Mouse (Mus musculus) yolk sac, embryonic 10.5 days (tissue): ENCODE measurements at regions not wholly inside any gene's neighbourhood (a gene's known extent, or its start where the extent isn't known, plus 50 kb on each side); places are given as distances from the start of the nearest gene placed in this dataset.

Experiments
- DNase-seq: peaks from one replicate; pipeline ENCODE4 v3.0.0-alpha.2; 2017; ENCODE audit warnings: low spot score

DNA sequence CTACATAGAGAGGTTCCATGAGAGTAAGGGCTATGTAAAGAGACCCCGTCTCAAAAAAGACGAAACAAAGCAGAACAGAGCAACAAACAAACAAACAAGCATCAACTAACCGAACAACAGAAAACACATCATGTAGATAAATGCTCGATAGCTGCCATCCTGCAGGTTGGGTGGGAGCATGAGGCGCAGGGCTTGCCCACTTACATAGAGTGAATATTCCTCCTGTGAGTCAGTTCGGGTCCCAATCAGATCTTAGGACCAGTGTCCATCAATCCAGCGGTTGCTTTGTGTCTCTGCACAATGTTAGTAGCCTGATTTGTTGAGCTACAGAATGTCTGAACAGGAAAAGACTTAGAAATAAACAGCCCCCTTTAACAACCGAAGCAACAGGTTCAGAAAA lies 129.4 kb upstream of the Rcn1 start:
- DNase-seq: no peak

DNA sequence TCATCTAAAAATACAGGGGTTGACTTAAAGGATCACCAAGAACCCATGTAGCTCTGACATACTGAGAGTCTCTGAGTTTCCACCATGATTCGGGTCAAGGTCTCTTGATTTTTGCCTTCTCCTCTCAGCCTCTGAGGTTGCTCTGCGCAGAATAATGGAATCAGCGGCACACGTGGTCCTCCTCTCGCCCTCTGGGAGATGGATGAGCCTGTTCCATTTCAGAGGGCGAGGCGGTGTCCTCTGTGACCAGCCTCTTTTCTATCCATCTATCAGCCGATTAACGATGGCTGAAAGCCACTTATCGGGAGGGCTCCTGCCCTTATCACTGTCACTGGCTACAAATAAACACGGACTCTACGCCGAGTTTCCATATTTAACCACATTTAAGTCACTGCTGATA lies 124.6 kb upstream of the Pax6 start:
- no peak for DNase-seq

DNA sequence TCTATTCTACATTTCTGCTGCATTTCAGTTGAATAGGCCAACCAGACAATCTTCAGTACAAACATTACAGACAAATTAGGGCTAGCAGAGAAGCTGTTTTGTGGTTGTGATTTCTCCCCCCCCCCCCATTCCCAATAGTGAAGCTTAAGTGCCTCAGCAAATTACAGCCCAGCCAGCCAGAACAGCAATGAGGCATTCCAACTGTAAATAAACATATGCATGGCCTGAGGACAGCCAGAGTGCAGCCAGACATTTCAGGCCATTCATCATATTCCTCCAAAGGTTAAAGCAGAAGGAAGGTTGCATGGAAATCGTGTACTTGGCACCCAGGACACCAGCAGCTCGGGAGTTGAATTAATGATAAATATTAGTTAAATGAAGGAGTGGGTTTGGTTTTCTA lies 116.6 kb upstream of the Pax6 start:
- no peak for DNase-seq

DNA sequence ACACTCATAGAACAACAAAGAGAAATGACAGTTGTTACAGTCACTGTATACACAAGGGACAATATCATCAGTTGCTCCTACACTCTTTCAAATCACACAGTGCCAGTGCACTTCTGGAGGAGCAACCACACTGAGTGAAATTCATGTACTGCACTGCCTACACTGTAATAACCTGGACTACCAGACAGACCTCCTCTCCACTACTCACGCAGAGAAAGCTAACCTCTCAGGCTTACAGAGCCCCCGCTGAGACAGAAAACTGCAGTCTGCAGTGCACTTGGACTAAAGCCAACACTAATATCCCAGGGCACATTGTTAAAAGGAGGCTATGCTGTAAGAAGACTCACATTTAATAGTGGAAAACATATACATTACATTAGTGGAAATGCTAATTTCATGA lies 81.9 kb upstream of the Pax6 start:
- DNase-seq: no peak

DNA sequence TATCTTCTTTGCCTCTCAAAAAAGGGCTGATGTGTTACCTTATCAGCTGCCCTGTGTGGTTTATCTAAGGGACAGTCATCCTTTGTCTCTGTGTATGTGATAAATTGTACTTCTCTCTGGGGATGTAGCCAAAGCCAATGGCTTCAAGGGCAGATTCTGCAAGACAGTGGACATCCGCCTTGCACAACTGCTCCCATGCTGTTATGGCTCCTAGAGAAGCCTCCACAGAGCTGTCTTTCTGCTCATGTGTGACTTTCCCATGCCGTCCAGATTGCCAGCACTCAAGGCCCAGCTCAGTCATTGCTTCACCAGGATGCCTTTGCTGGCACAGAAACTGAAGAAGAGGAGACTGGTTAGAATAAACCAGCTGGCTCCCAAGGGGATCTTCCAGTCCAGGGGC lies 74.6 kb upstream of the Pax6 start:
- DNase-seq: no peak

DNA sequence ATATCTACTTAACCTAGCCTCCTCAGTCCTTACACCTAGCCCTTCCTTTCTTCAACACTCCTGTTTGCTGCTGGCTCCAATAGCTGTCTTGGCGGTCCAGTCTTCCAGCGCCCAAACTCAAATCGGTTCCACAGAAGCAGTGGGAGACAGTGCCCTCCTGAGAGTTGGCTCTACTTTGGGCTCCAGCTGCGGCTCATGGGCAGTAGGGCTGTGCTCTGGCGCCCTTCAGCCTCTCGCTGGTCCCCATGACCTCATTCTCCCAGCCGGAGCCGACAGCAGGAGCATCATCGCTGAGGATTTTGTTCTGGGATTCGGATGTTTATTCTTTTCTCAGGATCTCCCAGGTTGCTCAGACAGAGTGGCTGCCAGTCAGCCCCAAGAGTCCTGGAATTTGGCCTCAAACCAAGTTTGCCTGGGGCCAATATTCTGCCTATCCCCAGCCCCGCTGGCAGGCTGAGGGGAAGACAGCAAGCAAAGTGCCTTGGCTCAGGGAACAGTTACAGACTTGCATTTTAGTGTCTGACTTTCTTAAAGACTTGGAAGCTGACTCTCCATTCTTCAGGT lies 64.1 kb upstream of the Pax6 start:
- DNase-seq: no peak

DNA sequence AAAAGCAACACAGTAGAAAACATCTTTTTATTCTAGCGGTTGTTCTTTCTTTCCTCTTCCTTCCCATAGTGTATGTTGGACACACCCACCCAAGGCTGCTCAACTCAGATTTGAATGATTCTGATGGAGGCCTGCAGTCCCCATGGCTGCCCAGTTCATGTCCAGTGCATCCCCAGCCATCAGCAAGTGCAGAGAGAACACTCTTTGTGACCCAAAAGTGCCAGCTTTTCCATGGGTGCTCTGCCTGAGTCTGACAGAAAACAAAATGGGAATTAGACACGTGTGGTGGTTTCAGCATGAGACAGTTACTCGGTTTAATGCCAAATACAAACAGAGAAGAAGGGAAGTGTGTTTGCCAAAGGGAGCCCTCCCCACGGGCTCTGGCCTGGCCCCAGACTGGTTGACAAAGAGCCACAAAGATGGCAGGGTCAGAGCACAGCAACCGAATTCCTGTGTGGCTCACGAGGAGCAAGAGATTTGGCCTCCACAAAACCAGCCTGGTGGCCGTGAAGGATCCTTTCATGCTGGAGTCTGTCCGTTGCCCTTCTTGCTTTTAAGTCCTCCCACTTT lies 60.6 kb upstream of the Pax6 start:
- DNase-seq: no peak

DNA sequence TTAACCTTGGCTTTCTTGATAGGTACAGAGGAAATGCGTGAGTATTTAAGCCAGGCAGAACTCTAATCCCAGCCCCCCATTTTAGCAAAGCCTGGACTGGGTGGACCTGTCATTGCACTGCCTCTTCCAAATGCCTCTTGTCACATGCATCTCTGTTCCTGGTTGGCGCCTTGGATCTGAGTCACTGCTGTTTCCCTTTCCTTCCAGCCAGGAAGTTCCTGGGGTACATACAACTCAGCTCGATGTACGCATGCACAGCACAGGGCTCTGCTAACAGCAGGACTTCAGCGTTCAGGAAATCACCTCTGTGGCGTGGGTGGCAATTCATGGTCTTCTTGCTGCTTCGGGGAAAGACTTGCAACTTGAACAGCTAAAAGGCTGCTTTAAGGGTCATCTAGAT lies 59.9 kb upstream of the Pax6 start:
- no peak for DNase-seq

DNA sequence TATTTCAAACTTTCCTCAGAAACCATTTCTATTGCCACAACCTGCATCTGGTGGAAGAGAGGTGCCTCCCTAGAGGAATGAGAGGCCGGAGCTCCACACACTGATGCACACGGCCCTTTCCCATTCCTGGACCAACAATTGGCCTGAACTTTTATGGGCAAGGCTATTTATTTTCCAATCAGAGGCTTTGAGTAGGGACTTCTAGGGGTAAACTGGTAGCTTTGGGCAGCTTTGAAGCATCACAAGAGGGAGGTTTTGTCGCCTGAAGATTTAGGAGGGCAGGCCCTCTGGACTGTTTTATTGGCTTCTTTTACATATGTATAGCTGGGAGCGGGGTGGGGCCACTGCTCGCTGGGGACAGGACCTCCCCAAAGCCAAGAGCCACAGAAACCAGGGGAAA lies 57.7 kb upstream of the Pax6 start:
- DNase-seq: no peak

DNA sequence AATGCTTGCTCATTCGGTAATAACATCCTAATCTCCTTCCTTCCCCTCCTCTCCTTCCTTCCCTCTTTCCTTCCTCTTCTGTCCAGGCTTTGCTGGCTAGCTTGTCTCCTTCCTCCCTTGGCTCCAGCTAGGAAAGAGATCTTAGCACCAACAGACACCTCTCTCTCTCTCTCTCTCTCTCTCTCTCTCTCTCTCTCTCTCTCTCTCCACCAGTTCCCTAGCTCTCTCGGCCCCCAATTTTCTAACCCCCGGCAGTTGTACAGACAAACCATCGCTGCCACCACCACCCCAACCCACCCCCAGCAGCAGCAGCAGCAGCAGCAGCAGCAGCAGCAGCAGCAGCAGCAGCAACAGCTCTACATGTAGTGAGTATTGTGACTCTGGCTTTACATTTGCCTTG lies 57.0 kb upstream of the Pax6 start:
- no peak for DNase-seq

DNA sequence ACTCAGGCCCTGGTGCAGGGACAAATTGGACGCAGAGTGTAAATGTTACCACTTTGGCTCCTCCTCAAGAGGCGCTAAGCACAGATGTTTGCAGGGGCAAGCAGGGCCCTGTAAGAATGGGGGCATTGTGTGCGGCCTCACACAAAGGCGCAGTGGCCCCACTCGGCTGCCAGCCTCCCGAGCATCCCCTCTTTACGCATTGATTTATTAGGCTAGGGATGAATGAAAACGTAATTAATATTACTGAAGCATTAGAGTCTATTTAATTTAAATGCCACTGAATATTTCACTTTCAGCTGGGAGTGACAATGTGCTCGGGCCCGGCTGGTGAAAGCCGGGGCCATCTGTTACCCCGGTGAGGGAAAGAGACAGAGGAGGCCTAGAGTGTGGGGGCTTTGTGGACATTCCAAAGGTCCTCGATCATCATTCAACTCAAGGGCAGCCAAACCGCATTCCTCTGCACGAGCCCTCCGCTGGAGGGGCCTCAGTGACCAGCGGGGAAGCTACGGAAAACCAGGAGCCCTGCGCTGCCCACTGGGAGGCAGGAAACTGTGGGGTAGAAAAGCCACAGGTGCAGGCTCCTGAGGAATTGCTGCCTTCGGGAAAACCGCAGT lies 56.5 kb upstream of the Pax6 start:
- DNase-seq: peak; percentile 9

DNA sequence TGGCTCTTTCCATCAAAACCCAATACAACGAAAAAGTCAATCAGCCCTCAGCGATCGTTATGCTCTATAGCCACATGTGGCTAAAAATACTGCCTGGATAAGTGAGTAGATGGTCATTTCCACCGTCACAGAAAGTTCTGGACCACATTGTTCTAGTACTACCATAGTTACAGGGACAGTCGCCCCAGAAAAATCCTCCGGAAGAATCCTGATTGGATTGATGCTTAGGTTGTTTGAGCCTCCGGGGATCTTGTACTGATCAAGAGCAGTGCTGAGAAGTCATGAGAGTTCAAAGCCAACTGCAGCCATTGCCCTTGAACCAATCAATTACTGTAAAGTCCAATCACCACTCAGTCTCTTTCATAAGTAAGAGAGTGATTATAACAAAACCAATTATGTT lies 56.0 kb upstream of the Pax6 start:
- no peak for DNase-seq

DNA sequence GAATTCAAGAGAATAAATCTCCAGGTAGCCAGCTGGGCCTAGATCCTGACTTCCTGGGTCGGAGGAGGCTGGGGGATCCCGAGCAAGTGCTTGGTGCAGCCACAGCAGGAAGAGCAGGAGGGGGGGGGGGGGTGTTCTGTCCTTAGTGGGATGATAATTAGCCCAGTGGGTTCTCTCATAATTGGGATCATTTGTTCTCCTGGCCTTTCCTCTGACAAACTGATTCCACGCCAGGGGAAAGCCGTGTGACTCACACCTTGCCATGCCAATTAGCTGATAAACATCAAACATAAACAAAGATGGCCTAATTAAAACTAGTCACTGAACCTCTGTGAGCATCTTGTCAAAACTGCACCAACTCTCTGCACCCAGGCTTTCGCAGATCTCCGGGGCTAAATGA lies 55.5 kb upstream of the Pax6 start:
- no peak for DNase-seq

DNA sequence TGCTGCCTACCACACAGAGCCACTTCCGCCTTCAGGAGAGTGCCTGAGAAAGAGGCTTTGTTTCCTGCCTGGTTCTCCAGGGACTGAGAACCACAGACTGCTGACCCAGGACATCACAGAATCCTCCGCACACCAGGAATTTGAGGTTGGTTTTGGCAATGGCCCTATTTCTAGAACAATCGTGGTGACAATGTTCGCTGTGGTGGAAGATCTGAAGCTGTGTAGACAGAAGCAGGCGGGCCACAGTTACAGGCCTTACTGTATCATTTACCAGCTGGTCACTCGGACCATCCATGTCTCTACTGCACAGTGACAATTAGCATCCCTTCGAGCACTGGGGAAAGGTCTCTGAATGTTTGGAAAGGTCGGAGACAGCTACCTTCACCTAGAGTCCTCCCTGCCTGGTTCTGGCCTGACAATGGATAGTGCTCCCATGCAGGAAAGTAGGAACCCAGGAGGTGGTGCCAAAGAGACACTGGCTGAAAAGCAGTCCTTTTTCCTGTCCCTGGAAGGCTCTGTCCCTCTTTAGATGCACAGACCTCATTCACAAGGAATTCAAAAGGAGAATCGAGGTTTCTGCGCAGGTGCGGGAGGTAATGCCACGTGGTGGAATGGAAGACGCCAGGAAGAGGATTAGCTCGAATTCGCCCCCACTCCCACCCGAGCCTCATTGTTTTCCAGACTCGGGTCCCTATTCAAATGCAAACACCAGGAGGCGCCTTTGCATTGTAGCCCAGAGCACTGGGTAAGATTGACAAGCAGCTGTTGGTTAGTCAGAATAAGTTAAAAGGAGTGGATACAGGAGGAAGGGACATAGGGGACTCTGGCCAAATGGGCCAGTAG lies 52.6 kb upstream of the Pax6 start:
- DNase-seq: peak; percentile 33
